Mouse (Mus musculus): ENCODE measurements at regions not wholly inside any gene's neighbourhood (a gene's known extent, or its start where the extent isn't known, plus 50 kb on each side); places are given as distances from the start of the nearest gene placed in this dataset.

DNA sequence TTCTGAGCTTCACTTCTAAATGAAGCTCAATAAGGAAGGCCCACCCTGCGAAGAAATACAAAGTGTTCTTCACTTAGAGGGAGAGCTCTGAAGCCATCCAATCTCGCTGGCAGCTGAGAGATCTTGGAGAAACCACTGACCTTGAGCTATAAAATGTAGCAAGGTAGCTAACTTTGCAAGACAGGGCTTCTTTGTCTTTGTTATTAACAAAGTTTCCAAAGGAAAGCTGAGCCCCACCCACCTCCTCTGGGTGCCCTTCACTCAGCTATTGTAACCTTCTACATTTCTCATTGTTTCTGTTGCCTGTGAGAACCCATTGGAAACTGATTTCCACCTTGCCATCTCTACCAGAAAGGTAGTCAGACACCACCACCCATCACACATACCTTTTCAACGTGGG is 57.2 kb upstream of the Usp9x start:
- ATAC-seq (replicated peaks; ENCODE audit: poor library complexity), result no peak

DNA sequence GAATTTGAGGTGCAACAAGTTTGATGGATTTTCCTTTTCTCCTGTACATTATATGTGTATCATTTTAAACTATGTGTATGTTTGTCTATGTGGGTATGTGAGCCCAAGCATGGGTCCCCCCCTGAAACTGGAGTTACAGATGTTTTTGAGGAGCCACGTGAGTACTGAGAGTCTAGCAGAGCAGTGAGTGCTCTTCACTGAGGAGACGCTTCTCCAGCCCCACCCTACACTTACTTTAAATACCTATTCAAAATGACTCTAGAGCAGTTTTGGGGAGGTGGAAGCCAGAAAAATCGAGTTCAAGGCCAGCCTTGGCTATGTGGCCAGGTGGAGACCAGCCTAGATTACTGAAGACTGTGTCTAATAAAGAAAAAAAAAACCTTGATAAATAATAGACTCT is 58.2 kb upstream of the Usp9x start:
- no peak for ATAC-seq (replicated peaks; ENCODE audit: poor library complexity)

DNA sequence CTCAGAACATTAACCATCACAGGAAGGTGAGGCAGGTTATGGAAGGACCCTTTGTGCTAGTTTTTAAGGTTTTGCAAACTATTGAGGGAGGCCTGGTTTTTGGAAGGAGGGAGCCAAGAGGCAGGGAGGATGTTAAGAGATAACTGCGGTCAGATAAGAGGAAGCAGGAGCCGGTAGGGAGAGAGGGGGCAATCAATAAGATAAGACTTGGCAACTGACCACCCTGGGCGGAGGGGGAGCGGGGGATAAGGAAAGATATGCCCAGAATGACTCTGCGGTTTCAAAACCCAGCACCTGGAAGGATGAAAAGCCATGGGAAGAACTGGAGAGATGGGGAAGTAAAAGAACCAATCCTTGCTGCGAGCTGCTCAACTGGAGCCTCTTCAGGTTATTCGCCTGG is 80.5 kb upstream of the Usp9x start:
- ATAC-seq (replicated peaks; ENCODE audit: poor library complexity), result peak; percentile 23; the same call in 1 of the 2 replicates

DNA sequence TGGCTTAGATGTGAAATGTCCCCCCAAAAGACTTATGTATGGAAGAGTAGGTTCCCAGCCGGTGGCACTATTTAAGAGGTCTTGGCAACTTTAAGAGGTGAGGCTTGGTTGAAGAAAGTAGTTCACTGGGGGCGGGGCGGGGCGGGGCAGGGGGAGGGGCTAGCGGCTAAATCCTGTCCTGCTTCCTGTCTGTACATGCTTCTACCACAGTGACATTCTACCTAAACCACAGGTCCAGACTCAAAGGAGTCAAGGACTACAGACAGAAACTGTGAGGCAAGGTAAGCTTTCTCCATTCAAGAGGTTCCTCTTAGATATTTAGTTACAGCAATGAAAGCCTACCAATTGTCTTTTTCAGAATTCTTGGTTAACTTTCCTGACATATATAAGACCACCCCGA is 93.6 kb upstream of the Usp9x start:
- peak; percentile 39; the same call in 1 of the 2 replicates for ATAC-seq (replicated peaks; ENCODE audit: poor library complexity)

DNA sequence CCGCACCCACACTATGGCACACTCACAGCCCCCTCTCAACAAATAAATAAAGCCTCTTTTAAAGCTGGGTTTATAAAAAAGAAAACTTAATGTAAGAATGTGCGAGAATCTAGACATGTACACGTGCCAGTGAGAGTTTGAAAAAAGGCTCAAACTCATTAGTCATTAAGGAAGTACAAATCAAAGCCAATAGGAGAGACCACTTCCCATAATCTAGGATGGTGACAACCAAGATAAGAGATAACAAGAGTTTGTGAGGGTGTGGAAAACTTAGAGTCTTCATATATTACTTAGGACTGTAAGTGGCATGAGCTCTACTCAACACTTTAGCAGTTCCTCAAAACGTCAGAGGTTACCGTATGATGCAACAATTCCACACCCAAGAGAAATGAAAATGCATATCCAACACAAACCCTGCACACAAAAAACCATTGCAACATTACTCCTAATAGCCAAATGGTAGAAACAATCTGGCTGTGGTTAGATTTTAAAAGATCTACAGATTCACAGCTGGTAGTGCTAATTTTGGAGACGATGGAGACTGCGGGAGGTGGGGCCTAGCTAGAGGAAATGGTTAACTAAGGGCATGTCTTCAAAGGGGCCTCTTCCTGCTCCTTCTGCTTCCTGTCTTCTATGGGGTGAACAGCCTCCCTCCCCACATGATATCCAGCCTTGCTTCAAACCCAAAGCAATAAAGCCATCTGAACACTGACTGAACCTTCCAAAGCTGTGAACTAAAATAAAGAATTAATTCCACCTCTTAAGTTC is 102.1 kb upstream of the Usp9x start:
- ATAC-seq (replicated peaks; ENCODE audit: poor library complexity), result peak; percentile 84

DNA sequence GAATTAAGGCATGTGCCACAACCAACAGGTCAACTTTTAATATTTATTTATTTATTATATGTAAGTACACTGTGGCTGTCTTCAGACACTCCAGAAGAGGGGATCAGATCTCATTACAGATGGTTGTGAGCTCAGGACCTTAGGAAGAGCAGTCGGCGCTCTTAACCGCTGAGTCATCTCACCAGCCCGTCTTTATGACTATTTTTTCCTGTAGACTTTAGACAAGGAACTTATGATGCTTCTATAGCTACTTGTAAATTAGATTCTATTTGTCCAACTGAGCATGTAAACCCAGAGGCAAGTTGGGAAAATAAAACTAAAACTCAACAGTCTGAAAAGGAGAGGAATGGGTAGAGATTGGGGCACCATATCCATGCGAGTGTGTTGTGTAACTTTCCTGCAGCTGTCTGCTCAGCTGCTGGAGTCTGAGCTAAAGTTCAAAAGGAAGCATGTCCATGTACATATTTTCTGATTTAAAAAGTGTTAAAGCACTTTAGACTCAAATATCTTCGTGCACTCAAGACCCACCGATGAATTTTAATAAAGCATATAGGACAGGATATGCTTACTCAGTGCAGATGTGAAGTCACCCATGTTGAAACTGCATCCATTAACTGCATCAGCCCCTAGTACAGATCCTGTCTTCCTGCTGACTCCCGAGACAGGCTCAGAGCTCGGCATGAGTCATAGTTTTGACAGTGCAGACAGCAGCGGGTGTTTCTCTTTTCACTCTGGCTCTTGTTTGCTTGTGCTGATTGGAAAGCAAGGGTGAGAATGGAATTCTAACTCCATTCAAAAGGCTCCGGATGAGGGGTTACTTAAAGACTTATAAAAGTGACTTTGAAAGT is 111.6 kb upstream of the Usp9x start:
- peak; percentile 60 for ATAC-seq (replicated peaks; ENCODE audit: poor library complexity)

DNA sequence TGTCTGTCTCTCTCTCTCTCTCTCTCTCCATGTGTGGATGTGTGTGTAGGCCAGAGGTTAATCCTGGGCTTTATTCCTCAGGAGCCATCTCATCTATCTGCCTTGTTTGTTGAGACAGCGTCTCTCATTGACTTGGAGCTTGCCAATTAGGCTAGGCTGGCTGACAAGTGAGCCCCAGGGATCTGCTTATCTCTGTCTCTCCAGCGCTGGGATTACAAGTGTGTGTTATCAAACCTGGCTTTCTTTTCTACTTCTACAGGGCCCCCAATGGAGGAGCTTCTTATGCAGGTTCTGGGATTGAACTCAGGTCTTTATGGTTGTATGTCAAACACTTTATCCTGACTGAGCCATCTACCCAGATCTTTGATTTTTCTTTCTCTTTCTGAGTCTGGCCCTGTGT is 112.4 kb upstream of the Usp9x start:
- ATAC-seq (replicated peaks; ENCODE audit: poor library complexity), result peak; percentile 75

DNA sequence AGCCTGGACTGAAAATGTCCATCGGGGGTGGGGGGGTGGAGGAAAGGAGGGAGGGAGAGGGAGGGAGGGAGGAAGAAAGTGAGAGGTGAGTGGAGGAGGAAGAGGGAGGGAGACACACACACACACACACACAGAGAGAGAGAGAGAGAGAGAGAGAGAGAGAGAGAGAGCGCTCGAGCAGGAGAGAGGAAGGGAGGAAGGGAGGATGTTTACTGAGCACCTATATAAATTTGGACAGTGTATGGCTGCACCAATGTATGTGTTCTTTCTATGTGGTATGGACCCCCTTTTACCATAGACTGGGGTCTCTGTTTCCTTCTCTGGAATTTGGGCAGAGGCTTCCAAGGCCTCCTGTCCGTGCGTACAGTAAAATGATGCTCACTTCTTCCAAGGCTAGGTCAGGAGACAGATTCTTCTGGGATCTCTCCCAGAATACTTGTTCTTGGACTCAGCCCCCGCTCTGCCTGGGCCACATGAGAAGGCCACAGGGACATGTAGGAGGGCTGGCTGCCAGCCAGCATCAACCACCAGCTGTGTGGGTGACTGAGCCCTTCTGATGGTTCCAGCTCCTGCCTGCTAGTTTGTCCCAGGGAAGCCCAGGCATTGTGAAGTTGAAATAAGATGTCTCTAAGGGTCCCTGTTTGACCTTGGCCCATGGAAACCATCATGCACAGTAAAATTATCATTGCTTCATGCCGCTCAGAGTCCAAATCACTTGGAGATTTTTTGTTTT is 120.2 kb upstream of the Usp9x start:
- no peak for ATAC-seq (replicated peaks; ENCODE audit: poor library complexity)

DNA sequence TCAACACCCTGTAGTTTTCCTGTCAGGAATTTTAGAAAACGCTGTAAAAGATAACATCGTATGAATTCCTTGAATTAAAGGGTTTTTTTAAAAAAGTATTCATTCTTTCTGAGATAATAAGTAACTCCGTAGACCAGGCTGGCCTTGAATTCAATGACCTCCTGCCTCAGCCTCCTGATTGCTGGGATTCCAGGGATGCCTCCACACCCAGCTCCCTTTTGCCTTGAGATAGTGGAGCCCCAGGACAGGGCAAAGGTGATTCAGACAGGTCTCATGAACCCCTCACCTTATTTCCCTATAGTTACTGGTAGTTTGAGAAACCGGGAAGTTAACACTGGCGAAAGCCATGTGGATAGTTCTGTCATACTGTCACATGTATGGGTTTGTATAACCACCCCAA is 128.8 kb upstream of the Usp9x start:
- no peak for ATAC-seq (replicated peaks; ENCODE audit: poor library complexity)

DNA sequence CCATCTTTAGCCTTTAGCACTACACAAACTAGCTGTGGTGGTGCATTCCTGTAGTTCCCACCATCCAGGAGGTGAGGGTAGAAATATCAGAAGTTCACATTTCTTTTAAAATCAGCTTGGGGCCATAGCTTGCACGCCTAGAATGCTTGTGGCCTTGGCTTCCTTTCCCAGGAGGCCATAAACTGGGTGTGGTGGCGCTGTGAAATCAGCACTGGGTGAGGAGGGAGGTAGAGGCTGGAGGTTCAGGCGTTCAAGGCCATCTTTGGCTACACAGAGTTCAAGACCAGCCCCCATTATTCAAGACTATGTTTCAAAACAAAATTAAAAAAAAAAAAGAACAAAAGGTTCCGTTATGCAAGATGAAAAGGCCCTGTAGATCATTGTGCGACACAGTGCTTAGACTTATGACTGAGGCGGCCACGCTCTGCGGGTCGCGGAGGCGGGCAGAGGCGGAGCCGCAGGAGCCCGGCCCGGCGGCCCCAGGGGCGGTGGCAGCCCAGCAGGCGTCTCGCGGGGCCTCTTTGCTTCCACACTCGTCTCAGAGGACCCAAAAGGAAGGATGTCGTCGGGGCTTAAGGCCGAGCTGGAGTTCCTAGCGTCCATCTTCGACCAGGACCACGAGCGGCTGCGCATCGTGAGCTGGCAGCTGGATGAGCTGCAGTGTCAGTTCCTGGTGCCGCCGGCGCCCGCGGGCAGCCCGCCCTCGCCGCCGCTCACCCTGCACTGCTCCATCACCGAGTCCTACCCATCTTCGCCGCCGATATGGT is 134.7 kb upstream of the Usp9x start:
- peak; percentile 66 for ATAC-seq (replicated peaks; ENCODE audit: poor library complexity)

DNA sequence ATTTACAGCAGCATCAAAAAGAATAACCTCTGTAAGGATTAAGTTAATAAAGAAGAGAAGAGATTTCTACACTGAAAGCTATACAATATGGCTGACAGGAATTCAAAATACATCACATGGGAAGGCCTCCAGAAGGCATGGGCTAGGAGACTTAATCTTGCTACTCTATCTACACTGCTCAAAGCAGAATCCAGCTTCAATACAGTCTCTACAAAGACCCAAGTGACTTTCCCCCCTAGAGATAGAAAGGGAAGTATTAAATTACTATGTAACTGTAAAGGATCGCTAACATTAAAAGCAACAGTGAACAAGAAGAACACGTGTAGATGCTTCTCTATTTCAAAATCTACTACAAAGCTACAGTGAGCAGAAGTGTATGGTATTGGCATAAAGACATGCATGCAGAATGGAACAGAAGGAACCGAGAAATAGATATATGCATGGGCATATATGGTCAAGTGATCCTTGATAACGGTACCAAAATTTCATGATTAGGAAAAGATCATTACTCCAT is 137.9 kb upstream of the Usp9x start:
- ATAC-seq (replicated peaks; ENCODE audit: poor library complexity), result no peak

DNA sequence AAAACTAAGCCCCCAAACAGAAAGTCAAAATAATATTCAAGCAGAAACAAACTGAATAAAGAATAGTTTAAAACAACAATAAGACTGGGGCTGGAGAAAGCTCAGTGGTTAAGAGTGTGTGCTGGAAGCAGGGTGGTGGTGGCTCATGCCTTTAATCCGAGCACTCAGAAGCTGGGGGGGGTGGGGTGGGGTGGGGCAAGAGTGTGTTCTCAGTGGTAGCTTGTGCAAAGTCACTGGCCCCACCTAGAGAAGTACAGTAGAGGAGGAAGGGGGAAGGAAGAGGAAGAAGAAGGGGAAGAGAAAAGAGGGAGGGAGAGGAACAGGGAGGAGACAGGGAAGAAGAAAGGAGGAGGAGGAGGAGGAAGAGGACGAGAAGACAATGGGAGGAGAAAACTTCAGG is 141.1 kb upstream of the Usp9x start:
- 0 out of 2 replicates have a peak, but pooled peaks have one; percentile 29 for ATAC-seq (replicated peaks; ENCODE audit: poor library complexity)

DNA sequence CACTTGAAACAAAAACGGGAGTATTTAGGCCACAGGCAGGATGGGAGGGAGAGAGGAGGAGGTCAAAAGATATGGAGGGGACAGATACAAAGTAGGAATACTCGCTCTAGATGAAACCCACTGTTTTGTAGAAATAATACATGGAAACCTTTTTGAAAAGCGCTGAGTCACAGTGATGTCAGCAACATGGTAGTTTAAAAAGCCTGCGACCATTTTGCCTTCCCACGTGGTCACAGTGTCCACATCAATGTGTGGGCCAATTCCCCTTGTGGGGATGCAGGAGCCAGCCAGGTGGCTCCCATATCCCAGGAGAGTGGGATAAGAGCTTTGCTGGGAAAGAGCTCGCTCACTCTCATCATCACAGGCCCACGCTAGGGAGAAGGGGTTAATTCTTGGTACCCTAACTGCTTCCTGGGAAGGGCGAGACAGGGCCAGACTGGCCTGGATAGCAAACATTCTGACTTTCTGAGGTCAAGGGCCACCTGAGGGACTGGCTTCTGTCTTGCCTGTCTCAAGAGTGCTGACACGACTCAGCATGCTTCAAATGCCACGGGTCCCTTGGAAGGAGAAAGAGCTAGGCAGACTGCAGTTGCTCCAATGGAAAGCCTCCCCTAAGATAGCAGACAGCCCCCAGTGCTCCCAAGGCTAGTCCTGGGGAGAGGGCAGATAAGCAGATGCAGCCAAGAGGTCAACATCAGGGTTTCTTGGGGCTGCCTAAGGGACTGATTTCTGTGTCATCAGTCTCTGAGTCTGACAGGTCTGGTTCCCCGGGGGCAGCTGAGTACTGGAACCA is 143.3 kb upstream of the Usp9x start:
- no peak for ATAC-seq (replicated peaks; ENCODE audit: poor library complexity)

DNA sequence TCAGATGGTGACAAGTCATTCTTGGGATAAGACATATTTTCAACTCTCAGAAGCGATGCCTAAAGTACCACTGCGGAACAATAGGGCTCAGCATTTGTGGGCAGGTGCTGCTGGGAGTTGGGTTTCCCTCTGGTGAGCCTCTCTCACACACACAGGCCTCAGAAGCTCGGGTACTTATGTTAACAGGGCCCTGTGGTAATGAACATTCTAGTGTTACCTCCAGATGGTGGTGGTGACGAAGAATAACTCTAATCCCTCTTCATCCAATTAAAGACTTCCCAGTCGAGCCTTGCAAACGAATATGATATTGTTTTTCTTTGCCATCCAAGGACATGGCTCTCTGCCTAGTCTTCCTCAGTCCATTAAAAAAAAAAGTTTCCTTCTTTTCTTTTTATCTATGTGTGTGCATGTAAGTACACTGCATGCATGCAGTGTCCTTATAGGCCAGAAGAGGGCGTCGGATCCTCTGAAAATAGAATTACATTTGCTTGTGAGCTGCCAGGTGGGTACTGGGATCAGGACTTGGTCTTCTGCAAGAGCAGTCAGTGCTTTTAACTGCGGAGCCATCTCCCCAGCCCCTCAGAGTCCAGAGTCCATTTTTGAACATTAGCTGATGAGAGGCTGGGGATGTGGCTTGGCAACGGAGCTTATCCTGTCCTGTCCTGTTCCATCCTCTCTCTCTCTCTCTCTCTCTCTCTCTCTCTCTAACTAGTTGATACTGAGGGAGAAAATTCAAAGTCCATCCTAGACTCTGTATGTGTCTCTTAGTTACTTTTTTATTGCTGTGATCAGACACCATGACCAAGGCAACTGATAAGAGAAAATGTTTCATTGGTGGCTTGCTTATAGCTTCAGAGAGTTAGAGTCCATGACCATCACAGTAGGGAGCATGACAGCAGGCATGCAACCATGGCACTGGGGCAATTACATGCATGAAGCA is 146.3 kb upstream of the Usp9x start:
- ATAC-seq (replicated peaks; ENCODE audit: poor library complexity), result no peak

DNA sequence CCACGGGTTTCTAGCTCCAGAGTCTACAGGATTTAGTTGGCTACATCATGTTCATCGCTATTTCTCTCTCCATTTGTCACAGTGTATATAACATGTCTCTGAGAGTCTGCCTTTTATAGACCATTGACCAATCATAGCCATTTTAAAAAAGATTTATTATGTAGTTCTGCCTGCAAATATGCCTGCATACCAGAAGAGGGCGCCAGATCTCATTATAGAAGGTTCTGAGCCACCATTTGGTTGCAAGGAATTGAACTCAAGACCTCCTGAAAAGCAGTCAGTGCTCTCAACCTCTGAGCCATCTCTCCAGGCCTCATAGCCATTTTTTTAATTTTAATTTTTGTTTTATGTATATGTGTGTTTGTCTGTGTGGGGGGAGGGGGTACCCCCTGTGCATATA is 151.7 kb upstream of the Usp9x start:
- 0 out of 2 replicates have a peak, but pooled peaks have one; percentile 39 for ATAC-seq (replicated peaks; ENCODE audit: poor library complexity)

DNA sequence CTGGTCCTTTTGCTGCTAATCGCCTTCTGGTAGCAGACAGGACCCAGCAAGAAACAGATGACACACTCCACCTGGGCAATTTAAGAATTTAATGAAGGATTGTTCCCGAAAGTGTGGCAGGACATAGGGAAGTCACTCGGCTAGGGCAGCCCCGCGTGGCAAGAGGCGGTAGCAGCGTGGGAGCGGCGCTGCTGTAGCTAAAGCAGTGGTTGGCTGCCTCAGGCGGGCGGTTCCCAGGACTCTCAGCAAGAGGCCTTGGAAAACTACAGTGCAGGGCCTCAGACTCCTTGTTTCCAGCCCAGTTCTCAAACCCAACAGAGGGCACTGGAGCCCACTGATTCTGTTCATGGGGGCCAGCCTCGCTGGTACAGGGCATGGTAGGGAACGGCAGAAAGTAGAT is 154.2 kb upstream of the Usp9x start:
- ATAC-seq (replicated peaks; ENCODE audit: poor library complexity), result no peak

DNA sequence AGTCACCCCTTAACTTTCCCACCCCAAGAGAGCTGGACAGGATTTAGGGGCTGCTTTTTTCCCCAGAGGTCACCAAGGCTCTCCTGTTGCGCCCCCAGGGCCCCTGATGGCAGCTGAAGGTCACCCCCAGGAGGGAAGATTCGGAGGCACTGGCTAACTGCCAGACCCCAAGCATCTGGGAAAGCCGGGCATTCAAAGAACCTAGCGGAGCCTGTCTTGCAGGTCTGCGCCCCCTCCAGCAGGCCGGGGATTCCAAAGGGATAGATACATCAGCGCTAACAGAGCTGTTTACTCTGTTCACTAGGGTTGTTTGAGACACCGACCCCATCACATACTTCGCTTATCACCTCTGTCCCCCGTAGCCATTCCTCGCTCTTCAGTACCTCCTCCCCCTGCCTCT is 154.6 kb upstream of the Usp9x start:
- ATAC-seq (replicated peaks; ENCODE audit: poor library complexity), result no peak

DNA sequence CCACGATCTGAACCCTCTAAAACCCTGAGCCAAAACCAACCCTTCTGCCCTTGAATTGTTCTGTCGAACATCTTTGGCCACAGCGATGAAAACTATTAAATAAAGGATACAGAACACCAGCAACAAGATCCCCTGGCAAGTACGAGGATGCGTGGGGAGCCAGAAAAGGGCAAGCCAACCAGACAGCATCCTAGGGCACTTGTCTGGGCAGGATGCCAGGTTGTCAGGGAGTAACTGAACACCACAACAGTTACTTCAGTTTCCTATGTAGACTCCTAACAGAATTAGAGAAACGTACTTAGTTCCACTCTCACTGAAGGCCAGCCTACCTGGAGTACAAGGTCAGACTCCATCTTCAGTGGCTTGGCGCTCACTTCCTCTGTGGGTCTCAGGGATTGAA is 138.4 kb upstream of the Med14 start:
- no peak for ATAC-seq (replicated peaks; ENCODE audit: poor library complexity)

DNA sequence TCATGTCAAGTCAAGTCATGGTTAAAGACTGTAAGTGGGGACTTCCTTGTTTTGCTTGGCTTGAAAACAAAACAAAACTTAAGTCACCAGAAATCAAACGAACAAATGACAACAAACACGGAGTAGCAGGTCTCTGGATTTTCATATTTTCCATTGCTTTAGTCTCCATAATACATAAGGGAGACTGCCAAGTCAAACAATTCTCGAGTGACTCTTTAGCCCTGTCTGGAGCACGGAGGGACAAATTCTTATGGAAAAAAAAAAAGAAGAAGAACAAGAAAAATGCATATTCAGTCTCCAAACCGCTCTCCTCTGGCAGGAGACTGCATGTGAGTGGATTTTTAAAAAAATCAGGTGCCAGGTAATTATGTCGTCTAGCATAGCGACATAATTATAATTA is 129.6 kb upstream of the Med14 start:
- ATAC-seq (replicated peaks; ENCODE audit: poor library complexity), result no peak
